ENCODE assay signal across 20 mouse cellular contexts in genomic region chr11:50036781-50037460, GRCm38 (mm10). TPM values are rescaled to one million over a fixed set of nuclear protein-coding genes. Genes with fewer than 3 reads are reported as not detected.
DNase-seq lines count a peak whose midpoint lies in the region; TF ChIP-seq lines count a peak whose summit lies in the region.
"Had no signal": no experiment of that assay in that cellular context is flagged by ENCODE, and none has a peak within 500 bp of the region (broad histone marks: within the 10 kb centered on the region; RNA-seq: fewer than 3 reads in every experiment).

No protein-coding gene starts in this region.

- no peak overlapping the region for H3K27ac ChIP-seq in heart, adult 2 months
- H3K27ac ChIP-seq: forebrain, embryonic 15.5 days; heart, embryonic 13.5 days; kidney, postnatal 0 days; liver, embryonic 13.5 days; stomach, embryonic 15.5 days had no signal

- TF ChIP-seq EP300 in heart, adult 2 months (IDR thresholded peaks at IDR 0.05; ENCODE audit: insufficient read depth, low read depth, low read length) = no peak

- H3K79me2 ChIP-seq in heart, adult 2 months (replicated peaks; ENCODE audit: control insufficient read depth, insufficient read depth, low read length) = no peaks in the 10 kb centered on the region

- 38% methylated on average over 4 of the region's 4 CpGs for WGBS in heart, adult 2 months

- H3K36me3 ChIP-seq in heart, adult 2 months (ENCODE audit: control insufficient read depth, insufficient read depth, low read length) = peaks cover 26% of the 10 kb centered on the region
- H3K36me3 ChIP-seq: forebrain, embryonic 15.5 days; heart, embryonic 13.5 days; liver, embryonic 13.5 days; stomach, embryonic 15.5 days had no signal

- no peak for TF ChIP-seq POLR2A in heart, adult 2 months (IDR thresholded peaks at IDR 0.05; ENCODE audit: insufficient read depth, low read depth, low read length)

- H3K4me1 ChIP-seq in heart, adult 2 months (ENCODE audit: control insufficient read depth, insufficient read depth, low read length) = peaks cover 6% of the 10 kb centered on the region
- H3K4me1 ChIP-seq: stomach, embryonic 15.5 days had no signal

- TF ChIP-seq CTCF in heart, adult 2 months (IDR thresholded peaks at IDR 0.05) = no peak

- intact Hi-C loops in heart, adult 2 months (cut with DNase I) = no loop called here

- peak; percentile 40 for DNase-seq in adrenal gland, adult 2 months
- no peak for DNase-seq in adrenal gland, postnatal 4 days (ENCODE audit: low spot score in 2 of 2)
- peak; percentile 33 for DNase-seq in heart, adult 11 months
- no peak for DNase-seq in heart, adult 2 months
- DNase-seq in right cerebral cortex, adult 18-20 months = peak; percentile 31
- DNase-seq in right cerebral cortex, postnatal 10 days (ENCODE audit: low spot score in 2 of 2) = no peak
- DNase-seq in urinary bladder, postnatal 36 days (ENCODE audit: low spot score in 2 of 2) = no peak
- DNase-seq in ovary, postnatal 14 days (ENCODE audit: low spot score) = no peak
- DNase-seq: embryo, embryonic 11 days; gastrocnemius, postnatal 14 days; layer of hippocampus, adult 9-11 months; liver, embryonic 13.5 days; lung, postnatal 10 days; spleen, adult 18-20 months had no signal

- H3K4me3 ChIP-seq in heart, adult 2 months = no peak overlapping the region
- H3K4me3 ChIP-seq: forebrain, embryonic 15.5 days; heart, embryonic 13.5 days; liver, embryonic 13.5 days; stomach, embryonic 15.5 days had no signal

- H3K9ac ChIP-seq in heart, adult 2 months (ENCODE audit: low read depth, low read length) = no peak overlapping the region
- H3K9ac ChIP-seq: forebrain, embryonic 15.5 days; heart, embryonic 13.5 days; liver, embryonic 13.5 days; stomach, embryonic 15.5 days had no signal

- no peaks in the 10 kb centered on the region for H3K27me3 ChIP-seq in heart, adult 2 months (ENCODE audit: control insufficient read depth, insufficient read depth, low read length)
- H3K27me3 ChIP-seq: CH12.LX; forebrain, embryonic 15.5 days; heart, embryonic 13.5 days; liver, embryonic 13.5 days; Patski; stomach, embryonic 15.5 days had no signal

RNA-seq across cellular contexts. Expression of gene Rnf130, which starts 11.8 kb away (rescaled TPM):
- 100 to 1,000 TPM in 1 of 2 experiments, 10 to 100 TPM in 1; 78.9 to 102 TPM for total RNA-seq in adrenal gland, adult 2 months (2021)
- polyA plus RNA-seq in adrenal gland, adult 2 months (2012; rRNA removed) = 114 and 129 TPM in 2 replicates
- 10 to 100 TPM; 73.5 to 82.1 TPM for total RNA-seq in adrenal gland, postnatal 4 days (2021)
- 10 to 100 TPM; 49.5 to 53.2 TPM for total RNA-seq in heart, adult 2 months (2021)
- polyA plus RNA-seq in heart, adult 2 months (2012; rRNA removed) = 26.6 and 31.8 TPM in 2 replicates
- total RNA-seq: CH12.LX had no signal

Comparison
In these comparisons a context has a peak if more than half of its experiments do, and no peak if none do; other contexts are left out.
1. DNase-seq: peak in adrenal gland, adult 2 months (single experiment), heart, adult 11 months (single experiment) and right cerebral cortex, adult 18-20 months (single experiment); none in adrenal gland, postnatal 4 days (0 of 2), heart, adult 2 months (0 of 2), right cerebral cortex, postnatal 10 days (0 of 2), urinary bladder, postnatal 36 days (0 of 2) and ovary, postnatal 14 days (single experiment).